Mouse (Mus musculus): ENCODE data around the gene Pabpn1l. TPM values are rescaled to one million over a fixed set of nuclear protein-coding genes. Genes with fewer than 3 reads are reported as not detected.

Pabpn1l gene
- polyA plus RNA-seq, 1 experiment, result 0.55 TPM

GRCm38 (mm10) chr8:122644175-122644954 lies 21.8 kb upstream of the Pabpn1l start:
- TF ChIP-seq MYOD1 (IDR thresholded peaks at IDR 0.05; ENCODE audit: control insufficient read depth in 1 of 3, insufficient read length in 2 of 3, low read depth in 2 of 3), result peak in 2 of 3 experiments; percentile 67 to 73
- TF ChIP-seq TCF12 (IDR thresholded peaks at IDR 0.05; ENCODE audit: insufficient read depth, poor library complexity, severe bottlenecking), result peak; percentile 56
- TF ChIP-seq MYOG (IDR thresholded peaks at IDR 0.05; ENCODE audit: control insufficient read depth in 1 of 3, insufficient read depth in 1 of 3, insufficient read length in 2 of 3, low read depth in 2 of 3), result peak; percentile 44 to 89 (median 50)
- TF ChIP-seq TCF3 (IDR thresholded peaks at IDR 0.05; ENCODE audit: insufficient read length, low read depth), result peak; percentile 35
- TF ChIP-seq POLR2AphosphoS2 (IDR thresholded peaks at IDR 0.05; ENCODE audit: insufficient read length, low read depth), result no peak
- no peaks in the 10 kb centered on the region for H3K36me3 ChIP-seq (ENCODE audit: control insufficient read depth, insufficient read depth)
- no peaks in the 10 kb centered on the region for H3K27me3 ChIP-seq (ENCODE audit: control insufficient read depth, insufficient read depth, insufficient read length)
- no peaks in the 10 kb centered on the region for H3K79me2 ChIP-seq (ENCODE audit: control insufficient read depth, insufficient read depth)
- H3ac ChIP-seq (ENCODE audit: control insufficient read depth, insufficient read length), result no peak overlapping the region
- peak overlapping the region; percentile 76 for H3K4me2 ChIP-seq (ENCODE audit: low read depth)
- H3K4me3 ChIP-seq, result peak overlapping the region; percentile 33

DNA sequence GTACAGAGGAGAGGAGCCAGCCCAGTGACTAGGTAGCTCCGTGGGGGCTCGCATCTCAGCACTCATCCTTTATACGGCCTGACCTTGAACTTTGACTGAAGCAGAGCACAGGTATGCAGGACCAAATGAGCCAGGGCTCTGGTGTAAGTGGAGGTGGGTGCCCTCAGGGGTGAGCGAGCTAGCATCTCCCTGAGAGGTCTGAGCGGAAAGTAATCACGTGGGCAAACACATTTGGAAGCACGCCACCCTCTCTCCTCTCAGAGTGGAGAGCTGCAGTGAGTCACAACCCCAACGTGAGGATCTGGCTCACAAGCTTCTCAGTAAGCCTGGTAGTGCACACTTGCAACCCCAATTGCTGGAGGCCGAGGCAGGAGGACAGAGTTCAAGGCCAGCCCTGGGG lies 19.5 kb upstream of the Pabpn1l start:
- peak overlapping the region; percentile 25 for H3K4me2 ChIP-seq (ENCODE audit: low read depth)
- H3K79me2 ChIP-seq (ENCODE audit: control insufficient read depth, insufficient read depth), result no peaks in the 10 kb centered on the region
- H3K36me3 ChIP-seq (ENCODE audit: control insufficient read depth, insufficient read depth), result no peaks in the 10 kb centered on the region
- H3ac ChIP-seq (ENCODE audit: control insufficient read depth, insufficient read length), result no peak overlapping the region
- H3K27me3 ChIP-seq (ENCODE audit: control insufficient read depth, insufficient read depth, insufficient read length), result no peaks in the 10 kb centered on the region
- TF ChIP-seq USF1 (IDR thresholded peaks at IDR 0.05; ENCODE audit: low read depth), result peak; percentile 89
- no peak for TF ChIP-seq POLR2AphosphoS2 (IDR thresholded peaks at IDR 0.05; ENCODE audit: insufficient read length, low read depth)
- peak; percentile 13 for TF ChIP-seq POLR2A (IDR thresholded peaks at IDR 0.05; ENCODE audit: insufficient read length, low read depth)
- H3K4me3 ChIP-seq, result no peak overlapping the region

- Histone ChIP-seq H3ac (ENCODE audit: control insufficient read depth, insufficient read length) (no peak overlapping the region), H3K36me3 (ENCODE audit: control insufficient read depth, insufficient read depth) (no peaks in the 10 kb centered on the region), H3K4me2 (ENCODE audit: low read depth) (no peak overlapping the region), H3K79me2 (ENCODE audit: control insufficient read depth, insufficient read depth) (no peaks in the 10 kb centered on the region), H3K27me3 (ENCODE audit: control insufficient read depth, insufficient read depth, insufficient read length) (no peaks in the 10 kb centered on the region), H3K4me3 (no peak overlapping the region)
- peak in 1 of 3 experiments; percentile 7 for TF ChIP-seq MYOG (IDR thresholded peaks at IDR 0.05; ENCODE audit: control insufficient read depth in 1 of 3, insufficient read depth in 1 of 3, insufficient read length in 2 of 3, low read depth in 2 of 3)
- no peak for TF ChIP-seq MAX (IDR thresholded peaks at IDR 0.05; ENCODE audit: low read depth)
- TF ChIP-seq POLR2AphosphoS2 (IDR thresholded peaks at IDR 0.05; ENCODE audit: insufficient read length, low read depth), result no peak
- TF ChIP-seq POLR2A (IDR thresholded peaks at IDR 0.05; ENCODE audit: insufficient read length, low read depth), result peak; percentile 15
- TF ChIP-seq TCF3 (IDR thresholded peaks at IDR 0.05; ENCODE audit: insufficient read length, low read depth), result no peak
- TF ChIP-seq CEBPB (IDR thresholded peaks at IDR 0.05; ENCODE audit: insufficient read depth, poor library complexity, severe bottlenecking), result no peak
- no peak for TF ChIP-seq REST (IDR thresholded peaks at IDR 0.05; ENCODE audit: insufficient read depth, insufficient read length)
- TF ChIP-seq MYOD1 (IDR thresholded peaks at IDR 0.05; ENCODE audit: control insufficient read depth in 1 of 3, insufficient read length in 2 of 3, low read depth in 2 of 3), result peak in 1 of 3 experiments; percentile 29
Observed at GRCm38 (mm10) chr8:122641406-122641805, 18.9 kb upstream of the Pabpn1l start.

GRCm38 (mm10) chr8:122640825-122641224 lies 18.3 kb upstream of the Pabpn1l start:
- H3K4me3 ChIP-seq, result no peak overlapping the region
- H3K4me2 ChIP-seq (ENCODE audit: low read depth), result no peak overlapping the region
- no peaks in the 10 kb centered on the region for H3K79me2 ChIP-seq (ENCODE audit: control insufficient read depth, insufficient read depth)
- TF ChIP-seq SRF (IDR thresholded peaks at IDR 0.05; ENCODE audit: control insufficient read depth, insufficient read length, low read depth) (no peak), POLR2AphosphoS2 (IDR thresholded peaks at IDR 0.05; ENCODE audit: insufficient read length, low read depth) (no peak), TCF3 (IDR thresholded peaks at IDR 0.05; ENCODE audit: insufficient read length, low read depth) (no peak), MYOD1 (IDR thresholded peaks at IDR 0.05; ENCODE audit: control insufficient read depth in 1 of 3, insufficient read length in 2 of 3, low read depth in 2 of 3) (no peak), MYOG (IDR thresholded peaks at IDR 0.05; ENCODE audit: control insufficient read depth in 1 of 3, insufficient read depth in 1 of 3, insufficient read length in 2 of 3, low read depth in 2 of 3) (no peak), TCF12 (IDR thresholded peaks at IDR 0.05; ENCODE audit: insufficient read depth, poor library complexity, severe bottlenecking) (no peak), REST (IDR thresholded peaks at IDR 0.05; ENCODE audit: insufficient read depth, insufficient read length) (no peak), E2F4 (IDR thresholded peaks at IDR 0.05; ENCODE audit: insufficient read depth) (no peak), POLR2A (IDR thresholded peaks at IDR 0.05; ENCODE audit: insufficient read length, low read depth) (no peak), CEBPB (IDR thresholded peaks at IDR 0.05; ENCODE audit: insufficient read depth, poor library complexity, severe bottlenecking) (no peak), USF1 (IDR thresholded peaks at IDR 0.05; ENCODE audit: low read depth) (no peak)
- H3ac ChIP-seq (ENCODE audit: control insufficient read depth, insufficient read length), result no peak overlapping the region
- H3K36me3 ChIP-seq (ENCODE audit: control insufficient read depth, insufficient read depth), result no peaks in the 10 kb centered on the region
- H3K27me3 ChIP-seq (ENCODE audit: control insufficient read depth, insufficient read depth, insufficient read length), result no peaks in the 10 kb centered on the region

DNA sequence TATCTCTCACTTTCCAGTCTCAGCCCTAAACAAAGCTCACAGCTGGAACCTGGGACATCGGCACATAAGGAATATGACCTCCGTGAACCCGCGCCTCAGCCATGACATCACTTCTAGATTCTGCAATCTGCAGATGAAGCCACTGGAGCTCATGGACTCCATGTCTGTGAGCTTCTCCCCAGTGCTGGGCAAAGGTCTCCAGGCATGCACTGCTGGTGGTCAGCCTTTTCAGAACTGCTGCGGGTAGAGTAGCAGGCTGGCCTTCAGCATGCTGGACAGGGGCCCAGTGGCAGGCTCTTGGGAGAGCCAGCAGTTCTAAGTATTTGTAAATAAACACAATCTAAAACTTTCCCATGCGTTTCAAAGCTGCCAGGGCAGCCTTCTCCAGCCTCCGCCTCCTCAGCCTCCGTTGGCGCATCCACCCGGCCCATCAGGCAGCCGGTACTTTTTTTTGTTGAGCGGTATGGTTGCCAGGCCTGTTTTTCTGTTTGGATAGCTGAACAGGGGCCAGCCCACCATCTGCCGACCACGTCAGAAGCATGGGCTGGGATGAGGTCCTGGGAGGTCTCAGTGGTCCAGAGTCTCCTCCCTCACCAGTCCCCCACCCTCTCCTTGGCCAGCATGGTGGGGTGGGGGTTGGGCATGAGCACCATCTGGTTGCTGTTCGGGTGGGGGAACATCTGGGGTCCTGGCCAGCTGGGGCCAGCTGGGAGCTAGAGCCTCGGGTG lies 17.1 kb upstream of the Pabpn1l start:
- Histone ChIP-seq H3K79me2 (ENCODE audit: control insufficient read depth, insufficient read depth) (no peaks in the 10 kb centered on the region), H3ac (ENCODE audit: control insufficient read depth, insufficient read length) (no peak overlapping the region)

More for the DNA sequence above, 17.1 kb upstream of the Pabpn1l start:
- Histone ChIP-seq H3K4me2 (ENCODE audit: low read depth) (peak overlapping the region; percentile 38), H3K4me3 (no peak overlapping the region), H3K27me3 (ENCODE audit: control insufficient read depth, insufficient read depth, insufficient read length) (peaks cover 10% of the 10 kb centered on the region), H3K36me3 (ENCODE audit: control insufficient read depth, insufficient read depth) (no peaks in the 10 kb centered on the region)
- peak; percentile 12 for TF ChIP-seq REST (IDR thresholded peaks at IDR 0.05; ENCODE audit: insufficient read depth, insufficient read length)
- TF ChIP-seq MAX (IDR thresholded peaks at IDR 0.05; ENCODE audit: low read depth), result no peak
- no peak for TF ChIP-seq TCF3 (IDR thresholded peaks at IDR 0.05; ENCODE audit: insufficient read length, low read depth)
- TF ChIP-seq USF1 (IDR thresholded peaks at IDR 0.05; ENCODE audit: low read depth), result no peak
- peak in 2 of 3 experiments; percentile 12 to 45 for TF ChIP-seq MYOD1 (IDR thresholded peaks at IDR 0.05; ENCODE audit: control insufficient read depth in 1 of 3, insufficient read length in 2 of 3, low read depth in 2 of 3)
- TF ChIP-seq POLR2A (IDR thresholded peaks at IDR 0.05; ENCODE audit: insufficient read length, low read depth), result no peak
- no peak for TF ChIP-seq SRF (IDR thresholded peaks at IDR 0.05; ENCODE audit: control insufficient read depth, insufficient read length, low read depth)
- no peak for TF ChIP-seq TCF12 (IDR thresholded peaks at IDR 0.05; ENCODE audit: insufficient read depth, poor library complexity, severe bottlenecking)
- no peak for TF ChIP-seq POLR2AphosphoS2 (IDR thresholded peaks at IDR 0.05; ENCODE audit: insufficient read length, low read depth)
- peak in 1 of 3 experiments; percentile 67 for TF ChIP-seq MYOG (IDR thresholded peaks at IDR 0.05; ENCODE audit: control insufficient read depth in 1 of 3, insufficient read depth in 1 of 3, insufficient read length in 2 of 3, low read depth in 2 of 3)
- no peak for TF ChIP-seq E2F4 (IDR thresholded peaks at IDR 0.05; ENCODE audit: insufficient read depth)
- TF ChIP-seq CEBPB (IDR thresholded peaks at IDR 0.05; ENCODE audit: insufficient read depth, poor library complexity, severe bottlenecking), result no peak

Measured in myocyte (in vitro differentiated cells).